Mouse (Mus musculus) left cerebral cortex, adult 18-20 months (tissue): ENCODE measurements at regions not wholly inside any gene's neighbourhood (a gene's known extent, or its start where the extent isn't known, plus 50 kb on each side); places are given as distances from the start of the nearest gene placed in this dataset.

Experiments
- DNase-seq, 2 experiments: peaks; one replicate each; pipeline ENCODE4 v3.0.0; 2021 to 2022; ENCODE audit warnings: low spot score in 2 of 2, mixed read lengths in 1 of 2

- DNase-seq: no peak
Observed at GRCm38 (mm10) chr2:38420498-38420897, 81.4 kb downstream of the Lhx2 start.

- no peak for DNase-seq
Observed at GRCm38 (mm10) chr2:38422406-38422805, 83.3 kb downstream of the Lhx2 start.

- DNase-seq: peak; percentile 23 to 25
Observed at GRCm38 (mm10) chr2:38423886-38424277, 84.8 kb downstream of the Lhx2 start.

- DNase-seq: no peak
Observed at GRCm38 (mm10) chr2:38424278-38424931, 85.3 kb downstream of the Lhx2 start.

GRCm38 (mm10) chr2:38424976-38425375, 85.9 kb downstream of the Lhx2 start:
- DNase-seq: no peak

GRCm38 (mm10) chr2:38429752-38430378, 81.6 kb upstream of the Nek6 start:
- DNase-seq: peak; percentile 71 to 72

- DNase-seq: no peak
Observed at GRCm38 (mm10) chr2:38431546-38431945, 79.9 kb upstream of the Nek6 start.

- DNase-seq: no peak
Observed at GRCm38 (mm10) chr2:38433736-38434135, 77.7 kb upstream of the Nek6 start.

- DNase-seq: no peak
Observed at GRCm38 (mm10) chr2:38436701-38437100, 74.7 kb upstream of the Nek6 start.

GRCm38 (mm10) chr2:38439191-38439590, 72.3 kb upstream of the Nek6 start:
- DNase-seq: no peak

- no peak for DNase-seq
Observed at GRCm38 (mm10) chr2:38439973-38440372, 71.5 kb upstream of the Nek6 start.

GRCm38 (mm10) chr2:38449092-38449491, 62.4 kb upstream of the Nek6 start:
- no peak for DNase-seq

GRCm38 (mm10) chr2:38456571-38456970, 54.9 kb upstream of the Nek6 start:
- DNase-seq: no peak

GRCm38 (mm10) chr2:38460367-38460766, 51.1 kb upstream of the Nek6 start:
- no peak for DNase-seq

GRCm38 (mm10) chr2:38460825-38461540, 50.5 kb upstream of the Nek6 start:
- DNase-seq: peak; percentile 63 to 80
